Mouse (Mus musculus): ENCODE measurements around the gene Olfr1251.

DNA sequence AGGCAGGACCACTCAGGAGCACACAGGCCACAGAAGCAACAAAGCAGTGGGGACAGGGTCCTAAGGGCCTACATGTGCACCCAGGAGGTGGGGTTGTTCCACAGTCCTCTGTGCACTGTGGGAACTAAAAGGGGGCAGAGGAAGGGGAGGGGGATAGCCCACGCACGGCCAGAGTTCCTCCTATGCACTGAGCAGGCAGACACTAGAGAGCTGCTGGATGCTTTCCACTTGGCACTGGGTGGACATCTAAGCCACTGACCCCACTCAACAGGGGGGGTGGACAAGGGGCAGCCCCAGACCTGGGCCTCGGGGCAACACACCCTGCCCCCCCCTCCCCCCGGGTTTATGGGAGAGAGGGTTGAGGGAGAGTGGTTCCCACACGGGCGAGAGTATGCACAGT is 20.2 kb upstream of the Olfr1251 start:
- TF ChIP-seq CTCF (IDR thresholded peaks at IDR 0.05 in 2 of 3, conservative IDR thresholded peaks at IDR 0.05 in 1 of 3; ENCODE audit: control insufficient read depth in 1 of 3, insufficient read depth in 1 of 3, low read depth in 2 of 3, low read length in 3 of 3, poor library complexity in 1 of 3, severe bottlenecking in 1 of 3) (no peak), JUND (IDR thresholded peaks at IDR 0.05; ENCODE audit: low read depth, low read length) (no peak), BHLHE40 (IDR thresholded peaks at IDR 0.05; ENCODE audit: borderline replicate concordance, low read depth, low read length) (no peak), UBTF (IDR thresholded peaks at IDR 0.05; ENCODE audit: borderline replicate concordance, insufficient read depth, low read depth, low read length) (no peak), EP300 (IDR thresholded peaks at IDR 0.05; ENCODE audit: low read depth in 1 of 2, low read length in 2 of 2) (no peak), KAT2A (conservative IDR thresholded peaks at IDR 0.05; ENCODE audit: low read depth, low read length) (no peak), POLR2A (IDR thresholded peaks at IDR 0.05; ENCODE audit: control insufficient read depth in 1 of 2, insufficient read depth in 1 of 2, low read depth in 1 of 2, low read length in 2 of 2, poor library complexity in 1 of 2) (no peak), SMC3 (IDR thresholded peaks at IDR 0.05; ENCODE audit: low read depth, low read length) (no peak), NELFE (IDR thresholded peaks at IDR 0.05; ENCODE audit: low read depth, low read length) (no peak), CHD2 (IDR thresholded peaks at IDR 0.05; ENCODE audit: low read length) (no peak), POLR2AphosphoS5 (IDR thresholded peaks at IDR 0.05; ENCODE audit: borderline replicate concordance, low read depth, low read length) (no peak), MAZ (IDR thresholded peaks at IDR 0.05; ENCODE audit: low read depth, low read length) (no peak), TAL1 (IDR thresholded peaks at IDR 0.05; ENCODE audit: low read length) (no peak)

All from MEL (cell line).